Mouse (Mus musculus): ENCODE data around the gene Ace. TPM values are rescaled to one million over a fixed set of nuclear protein-coding genes. Genes with fewer than 3 reads are reported as not detected.
A peak's percentile ranks its signal among the peaks of the same experiment; 100 is the strongest.

Gene Ace
- total and polyA plus RNA-seq, 3 experiments: 18.8 to 42.1 (median 23.7) TPM

GRCm38 (mm10) chr11:105958566-105958965 lies 9.2 kb upstream of the Ace start:
- Histone ChIP-seq H3K79me2 (replicated peaks; ENCODE audit: control insufficient read depth, insufficient read depth, low read length) (no peaks in the 10 kb centered on the region), H3K4me3 (no peak overlapping the region), H3K9ac (ENCODE audit: low read depth, low read length) (no peak overlapping the region), H3K27me3 (ENCODE audit: control insufficient read depth, insufficient read depth, low read length) (no peaks in the 10 kb centered on the region), H3K4me1 (ENCODE audit: control insufficient read depth, insufficient read depth, low read length) (peaks cover 15% of the 10 kb centered on the region), H3K36me3 (ENCODE audit: control insufficient read depth, insufficient read depth, low read length) (no peaks in the 10 kb centered on the region), H3K27ac (no peak overlapping the region; the same call in 1 of the 2 replicates)
- TF ChIP-seq EP300 (IDR thresholded peaks at IDR 0.05; ENCODE audit: insufficient read depth, low read depth, low read length) (no peak), POLR2A (IDR thresholded peaks at IDR 0.05; ENCODE audit: insufficient read depth, low read depth, low read length) (no peak), CTCF (IDR thresholded peaks at IDR 0.05) (no peak)
- intact Hi-C loops (cut with DNase I): loop anchor here (2.0 kb wide), 1 partner anchor 14 kb away; no protein-coding TSS in a partner anchor
- WGBS: 13% methylated on average over 1 of the region's 1 CpGs
- no peak for DNase-seq

- Histone ChIP-seq H3K36me3 (ENCODE audit: control insufficient read depth, insufficient read depth, low read length) (no peaks in the 10 kb centered on the region), H3K4me3 (no peak overlapping the region), H3K9ac (ENCODE audit: low read depth, low read length) (no peak overlapping the region), H3K79me2 (replicated peaks; ENCODE audit: control insufficient read depth, insufficient read depth, low read length) (no peaks in the 10 kb centered on the region), H3K27ac (peak overlapping the region; percentile 31), H3K4me1 (ENCODE audit: control insufficient read depth, insufficient read depth, low read length) (peaks cover 15% of the 10 kb centered on the region), H3K27me3 (ENCODE audit: control insufficient read depth, insufficient read depth, low read length) (no peaks in the 10 kb centered on the region)
- intact Hi-C loops (cut with DNase I): loop anchor here (2.0 kb wide), 1 partner anchor 15 kb away; no protein-coding TSS in a partner anchor
- DNase-seq: peak in 1 of 2 experiments; percentile 51
- WGBS: 4% methylated on average over 17 of the region's 17 CpGs
- TF ChIP-seq EP300 (IDR thresholded peaks at IDR 0.05; ENCODE audit: insufficient read depth, low read depth, low read length): 0 out of 2 replicates have a peak, but pooled peaks have one; percentile 8
- TF ChIP-seq POLR2A (IDR thresholded peaks at IDR 0.05; ENCODE audit: insufficient read depth, low read depth, low read length): no peak
Measured at GRCm38 (mm10) chr11:105959355-105959754, 8.4 kb upstream of the Ace start.

GRCm38 (mm10) chr11:105964691-105965090 lies 3.1 kb upstream of the Ace start:
- Histone ChIP-seq H3K27ac (no peak overlapping the region), H3K79me2 (replicated peaks; ENCODE audit: control insufficient read depth, insufficient read depth, low read length) (no peaks in the 10 kb centered on the region), H3K9ac (ENCODE audit: low read depth, low read length) (no peak overlapping the region), H3K36me3 (ENCODE audit: control insufficient read depth, insufficient read depth, low read length) (no peaks in the 10 kb centered on the region), H3K27me3 (ENCODE audit: control insufficient read depth, insufficient read depth, low read length) (no peaks in the 10 kb centered on the region), H3K4me1 (ENCODE audit: control insufficient read depth, insufficient read depth, low read length) (peaks cover 4% of the 10 kb centered on the region), H3K4me3 (no peak overlapping the region)
- 71% methylated on average over 5 of the region's 5 CpGs for WGBS
- DNase-seq: no peak
- peak; percentile 31 for TF ChIP-seq CTCF (IDR thresholded peaks at IDR 0.05)
- TF ChIP-seq POLR2A (IDR thresholded peaks at IDR 0.05; ENCODE audit: insufficient read depth, low read depth, low read length): no peak
- intact Hi-C loops (cut with DNase I): no loop called here

GRCm38 (mm10) chr11:105966288-105966687 lies 1.5 kb upstream of the Ace start:
- TF ChIP-seq CTCF (IDR thresholded peaks at IDR 0.05) (no peak), EP300 (IDR thresholded peaks at IDR 0.05; ENCODE audit: insufficient read depth, low read depth, low read length) (no peak), POLR2A (IDR thresholded peaks at IDR 0.05; ENCODE audit: insufficient read depth, low read depth, low read length) (no peak)
- no peaks in the 10 kb centered on the region for H3K79me2 ChIP-seq (replicated peaks; ENCODE audit: control insufficient read depth, insufficient read depth, low read length)
- peaks cover 3% of the 10 kb centered on the region for H3K4me1 ChIP-seq (ENCODE audit: control insufficient read depth, insufficient read depth, low read length)
- no peak overlapping the region for H3K4me3 ChIP-seq
- no peak overlapping the region for H3K27ac ChIP-seq
- no peaks in the 10 kb centered on the region for H3K27me3 ChIP-seq (ENCODE audit: control insufficient read depth, insufficient read depth, low read length)
- WGBS: 81% methylated on average over 4 of the region's 4 CpGs
- intact Hi-C loops (cut with DNase I): no loop called here
- no peak overlapping the region for H3K9ac ChIP-seq (ENCODE audit: low read depth, low read length)
- no peaks in the 10 kb centered on the region for H3K36me3 ChIP-seq (ENCODE audit: control insufficient read depth, insufficient read depth, low read length)
- DNase-seq: no peak

- peaks cover 3% of the 10 kb centered on the region for H3K4me1 ChIP-seq (ENCODE audit: control insufficient read depth, insufficient read depth, low read length)
- no peaks in the 10 kb centered on the region for H3K79me2 ChIP-seq (replicated peaks; ENCODE audit: control insufficient read depth, insufficient read depth, low read length)
- intact Hi-C loops (cut with DNase I): loop anchor here (1.0 kb wide), 2 partner anchors 25 to 42 kb away; no protein-coding TSS in a partner anchor
- TF ChIP-seq POLR2A (IDR thresholded peaks at IDR 0.05; ENCODE audit: insufficient read depth, low read depth, low read length): no peak
- no peak for TF ChIP-seq CTCF (IDR thresholded peaks at IDR 0.05)
- H3K4me3 ChIP-seq: peak overlapping the region; percentile 60
- peak overlapping the region; percentile 20 for H3K27ac ChIP-seq
- no peaks in the 10 kb centered on the region for H3K27me3 ChIP-seq (ENCODE audit: control insufficient read depth, insufficient read depth, low read length)
- no peaks in the 10 kb centered on the region for H3K36me3 ChIP-seq (ENCODE audit: control insufficient read depth, insufficient read depth, low read length)
- 31% methylated on average over 10 of the region's 10 CpGs for WGBS
- H3K9ac ChIP-seq (ENCODE audit: low read depth, low read length): peak overlapping the region; percentile 3
- no peak for DNase-seq
Measured at GRCm38 (mm10) chr11:105968948-105969347, 1.2 kb downstream of the Ace start.

GRCm38 (mm10) chr11:105969516-105969915 lies 1.8 kb downstream of the Ace start:
- peaks cover 3% of the 10 kb centered on the region for H3K4me1 ChIP-seq (ENCODE audit: control insufficient read depth, insufficient read depth, low read length)
- no peaks in the 10 kb centered on the region for H3K27me3 ChIP-seq (ENCODE audit: control insufficient read depth, insufficient read depth, low read length)
- peak overlapping the region; percentile 15; the same call in 1 of the 2 replicates for H3K9ac ChIP-seq (ENCODE audit: low read depth, low read length)
- H3K4me3 ChIP-seq: no peak overlapping the region
- peak; percentile 86 for TF ChIP-seq CTCF (IDR thresholded peaks at IDR 0.05)
- 0 out of 2 replicates have a peak, but pooled peaks have one; percentile 61 for TF ChIP-seq EP300 (IDR thresholded peaks at IDR 0.05; ENCODE audit: insufficient read depth, low read depth, low read length)
- no peak for TF ChIP-seq POLR2A (IDR thresholded peaks at IDR 0.05; ENCODE audit: insufficient read depth, low read depth, low read length)
- 13% methylated on average over 1 of the region's 1 CpGs for WGBS
- peak; percentile 69 to 76 for DNase-seq
- no peaks in the 10 kb centered on the region for H3K79me2 ChIP-seq (replicated peaks; ENCODE audit: control insufficient read depth, insufficient read depth, low read length)
- no peaks in the 10 kb centered on the region for H3K36me3 ChIP-seq (ENCODE audit: control insufficient read depth, insufficient read depth, low read length)
- no peak overlapping the region for H3K27ac ChIP-seq
- intact Hi-C loops (cut with DNase I): loop anchor here (1.0 kb wide), 2 partner anchors 25 to 42 kb away; no protein-coding TSS in a partner anchor
